Mouse (Mus musculus) stomach, embryonic 16.5 days (tissue): ENCODE data around the gene Sema6d. TPM values are rescaled to one million over a fixed set of nuclear protein-coding genes. Genes with fewer than 3 reads are reported as not detected.

ENCODE experiments used
- ATAC-seq: fragments of 200-750 bp; cut with Nextera tagmentation; 2 replicates; pipeline ENCODE4 v1.8.0; 2017; ENCODE audit warnings: moderate number of reproducible peaks, moderate TSS enrichment; ENCODE audit not compliant: insufficient read depth, low FRiP score
- H3K27ac ChIP-seq: fragments of 300-500 bp; sonication (generic); 2 replicates; pipeline ENCODE4 v1.5.1; 2014; ENCODE audit warnings: low read length
- H3K27me3 ChIP-seq: fragments of 300-500 bp; sonication (generic); 2 replicates; pipeline ENCODE4 v1.6.1; 2014; ENCODE audit warnings: low read length, control low read depth, mixed read lengths; ENCODE audit not compliant: control insufficient read depth, insufficient read depth
- H3K36me3 ChIP-seq: fragments of 300-500 bp; sonication (generic); 2 replicates; pipeline ENCODE4 v1.6.1; 2014; ENCODE audit warnings: low read length; ENCODE audit not compliant: control insufficient read depth, insufficient read depth
- H3K4me1 ChIP-seq: fragments of 300-500 bp; sonication (generic); 2 replicates; pipeline ENCODE4 v1.6.1; 2014; ENCODE audit warnings: low read length, control low read depth, mixed read lengths; ENCODE audit not compliant: control insufficient read depth, insufficient read depth
- H3K4me2 ChIP-seq: fragments of 300-500 bp; sonication (generic); 2 replicates; pipeline ENCODE4 v1.6.1; 2014; ENCODE audit warnings: low read depth, low read length, mixed read lengths
- H3K4me3 ChIP-seq: fragments of 300-500 bp; sonication (generic); replicated peaks from 2 replicates; pipeline ENCODE4 v1.5.1; 2014; ENCODE audit warnings: mild to moderate bottlenecking, low read length
- H3K9ac ChIP-seq: fragments of 300-500 bp; sonication (generic); 2 replicates; pipeline ENCODE4 v1.6.1; 2014; ENCODE audit warnings: low read length
- H3K9me3 ChIP-seq: fragments of 300-500 bp; sonication (generic); replicated peaks from 2 replicates; pipeline ENCODE4 v1.6.1; 2016; ENCODE audit warnings: low read length, control low read depth; ENCODE audit not compliant: control insufficient read depth
- WGBS: fragments of 180-500 bp; shearing (Covaris S2); extraction: QIAGEN DNeasy Blood & Tissue Kit; methylation state at CpG from one replicate; pipeline ENCODE4 v1.1.7; 2014; 5-methylcytosine and 5-hydroxymethylcytosine counted together
- polyA plus RNA-seq: library from polyadenylated mRNA; unstranded; fragments of >200 nt; fragmentation: Nextera tagmentation; extraction: Ambion mirVana; gene quantifications from 2 replicates; pipeline ENCODE4 v1.2.1, GENCODE M21; 2015

Gene Sema6d
- polyA plus RNA-seq, 1 experiment from 2014 or later = 10.4 TPM

DNA sequence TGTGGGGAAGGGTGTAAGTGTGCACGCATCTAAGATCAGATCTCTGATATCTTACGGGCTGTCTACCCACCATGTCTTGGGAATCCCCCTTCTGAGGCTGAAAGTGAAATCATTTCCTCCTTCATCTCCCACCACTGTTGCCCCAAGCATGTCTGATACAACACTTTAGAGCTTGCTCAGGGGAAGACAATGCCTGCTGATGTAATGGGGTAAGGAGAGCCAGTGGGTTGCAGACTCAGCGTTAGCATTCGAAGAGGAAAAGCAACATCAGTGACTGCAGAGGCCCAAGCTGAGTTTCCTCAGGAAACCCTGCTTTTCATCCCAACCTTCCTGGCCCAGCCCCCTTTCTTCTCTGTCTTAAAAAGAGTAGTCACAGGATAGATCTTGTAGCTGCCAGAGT lies 615.2 kb downstream of the Sema6d start:
- no peaks in the 10 kb centered on the region for H3K36me3 ChIP-seq
- H3K27me3 ChIP-seq = no peaks in the 10 kb centered on the region
- no peak overlapping the region for H3K27ac ChIP-seq
- ATAC-seq = no peak; the same call in 1 of the 2 replicates
- WGBS = 62% methylated on average over 4 of the region's 4 CpGs
- no peaks in the 10 kb centered on the region for H3K4me1 ChIP-seq
- no peak overlapping the region for H3K4me3 ChIP-seq
- no peak overlapping the region for H3K4me2 ChIP-seq
- H3K9ac ChIP-seq = no peak overlapping the region
- no peaks in the 10 kb centered on the region for H3K9me3 ChIP-seq

GRCm38 (mm10) chr2:124705806-124706205 lies 616.0 kb downstream of the Sema6d start:
- H3K4me3 ChIP-seq = no peak overlapping the region
- no peaks in the 10 kb centered on the region for H3K36me3 ChIP-seq
- no peaks in the 10 kb centered on the region for H3K4me1 ChIP-seq
- no peaks in the 10 kb centered on the region for H3K27me3 ChIP-seq
- no peak overlapping the region for H3K27ac ChIP-seq
- ATAC-seq = no peak
- 49% methylated on average over 4 of the region's 4 CpGs for WGBS
- H3K9me3 ChIP-seq = no peaks in the 10 kb centered on the region
- no peak overlapping the region for H3K4me2 ChIP-seq
- H3K9ac ChIP-seq = no peak overlapping the region

DNA sequence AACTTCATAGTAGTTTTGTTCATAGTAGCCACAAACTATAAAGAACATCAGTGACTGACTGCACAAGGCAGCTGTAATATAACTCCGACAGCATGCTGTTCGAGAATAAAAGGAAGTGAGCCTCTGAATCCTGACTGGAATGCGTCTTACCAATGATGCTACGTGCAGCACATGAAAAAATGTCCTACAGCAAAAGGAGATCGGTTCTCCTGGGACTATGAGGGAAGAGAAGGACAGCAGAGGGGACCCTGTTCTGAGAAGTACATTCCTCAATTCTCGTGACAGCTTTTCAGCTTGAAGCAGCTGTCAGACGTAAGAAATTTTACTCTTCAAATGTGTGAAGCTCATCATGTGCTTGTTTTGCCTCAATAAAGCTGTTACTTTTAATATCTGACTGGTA lies 617.1 kb downstream of the Sema6d start:
- ATAC-seq = no peak
- H3K4me1 ChIP-seq = no peaks in the 10 kb centered on the region
- no peak overlapping the region for H3K9ac ChIP-seq
- no peak overlapping the region for H3K4me3 ChIP-seq
- no peaks in the 10 kb centered on the region for H3K27me3 ChIP-seq
- H3K4me2 ChIP-seq = no peak overlapping the region
- H3K27ac ChIP-seq = no peak overlapping the region
- no peaks in the 10 kb centered on the region for H3K9me3 ChIP-seq
- 50% methylated on average over 7 of the region's 7 CpGs for WGBS
- no peaks in the 10 kb centered on the region for H3K36me3 ChIP-seq
